Comparison of ENCODE assay signal across 8 mouse cellular contexts in genomic region chr12:109400936-109401586, GRCm38 (mm10). TPM values are rescaled to one million over a fixed set of nuclear protein-coding genes. Genes with fewer than 3 reads are reported as not detected.
DNase-seq lines count a peak whose midpoint lies in the region; ATAC-seq and TF ChIP-seq lines count a peak whose summit lies in the region.

No protein-coding gene starts in this region.

- no peaks in the 10 kb centered on the region for H3K9me3 ChIP-seq in liver, postnatal 0 days (ENCODE audit: low read length)

- no peak for TF ChIP-seq EP300 in liver, postnatal 0 days (IDR thresholded peaks at IDR 0.05; ENCODE audit: low read depth)

- no peak overlapping the region for H3K4me2 ChIP-seq in liver, postnatal 0 days (ENCODE audit: low read depth, low read length)

- 37% methylated on average over 15 of the region's 15 CpGs for WGBS in liver, postnatal 0 days (ENCODE audit: insufficient replicate concordance)

- no peak overlapping the region for H3K9ac ChIP-seq in liver, postnatal 0 days (replicated peaks)

- TF ChIP-seq CTCF in left cerebral cortex, adult 2 months (IDR thresholded peaks at IDR 0.05): peak; percentile 74
- peak; percentile 70 for TF ChIP-seq CTCF in liver, postnatal 0 days (IDR thresholded peaks at IDR 0.05; ENCODE audit: low read depth)

- intact Hi-C loops in left cerebral cortex, adult 2 months (cut with DNase I): no loop called here

- no peak for ATAC-seq in liver, postnatal 0 days
- ATAC-seq in erythroblast, adult 5-6 weeks (replicated peaks; ENCODE audit: low FRiP score, poor library complexity, severe bottlenecking): no peak

- no peaks in the 10 kb centered on the region for H3K27me3 ChIP-seq in liver, postnatal 0 days (ENCODE audit: insufficient read depth, low read length)

- peaks cover 5% of the 10 kb centered on the region; the same call in 1 of the 2 replicates for H3K4me1 ChIP-seq in liver, postnatal 0 days (ENCODE audit: insufficient read depth)

- peak; percentile 64 for DNase-seq in embryo, embryonic 10 days (ENCODE audit: low spot score)
- DNase-seq in embryo, embryonic 9.5 days (ENCODE audit: extremely low spot score): no peak
- DNase-seq in left cerebral cortex, adult 2 months (ENCODE audit: extremely low spot score in 1 of 2, low spot score in 2 of 2): peak in 1 of 2 experiments; percentile 46
- no peak for DNase-seq in left cerebral cortex, adult 9 months (ENCODE audit: low spot score in 2 of 2)
- peak; percentile 74 for DNase-seq in embryo, embryonic 10.5 days (ENCODE audit: low spot score)
- peak; percentile 36 for DNase-seq in liver, postnatal 0 days
- DNase-seq in urinary bladder, adult 18-20 months (ENCODE audit: low spot score in 2 of 2): no peak

- no peak overlapping the region for H3K4me3 ChIP-seq in left cerebral cortex, adult 2 months
- H3K4me3 ChIP-seq in liver, postnatal 0 days (ENCODE audit: low read depth, low read length): no peak overlapping the region

- no peaks in the 10 kb centered on the region for H3K36me3 ChIP-seq in liver, postnatal 0 days (replicated peaks; ENCODE audit: insufficient read depth, low read length)

- H3K27ac ChIP-seq in left cerebral cortex, adult 2 months: no peak overlapping the region
- H3K27ac ChIP-seq in liver, postnatal 0 days (ENCODE audit: low read depth): 0 out of 2 replicates have a peak overlapping the region, but pooled peaks have one; percentile 45

RNA-seq across cellular contexts. Expression of gene Dlk1, which starts 51.6 kb away (rescaled TPM):
- total RNA-seq in left cerebral cortex, adult 2 months (2021): 1 to 10 TPM; 4.7 to 8.5 TPM
- polyA plus RNA-seq in liver, postnatal 0 days (2015; fragmentation: Nextera tagmentation; extraction: Ambion mirVana): 50.7 and 52.1 TPM in 2 replicates
- 2.5 TPM in 1 of 2 replicates, not detected in the other for total RNA-seq in erythroblast, adult 5-6 weeks (2015; ENCODE audit: low replicate concordance)
- not detected in 2 replicates for total RNA-seq in erythroblast, adult 5-6 weeks (2017; ENCODE audit: low replicate concordance)

Comparison
In these comparisons a context has a peak if more than half of its experiments do, and no peak if none do; other contexts are left out.
1. DNase-seq: peak in embryo, embryonic 10 days (single experiment), embryo, embryonic 10.5 days (single experiment) and liver, postnatal 0 days (single experiment); none in embryo, embryonic 9.5 days (single experiment), left cerebral cortex, adult 9 months (0 of 2) and urinary bladder, adult 18-20 months (0 of 2).